Mouse (Mus musculus): ENCODE measurements around the gene Trpc4ap. TPM values are rescaled to one million over a fixed set of nuclear protein-coding genes. Genes with fewer than 3 reads are reported as not detected.
"Not testable (repeated sequence)": the region's sequence is repeated elsewhere in the genome, so short reads cannot be mapped to it uniquely, and the experiment has no call there.

The Trpc4ap gene
- total and polyA plus RNA-seq, 2 experiments from 2014 or later: 70.5 to 84.8 TPM

DNA sequence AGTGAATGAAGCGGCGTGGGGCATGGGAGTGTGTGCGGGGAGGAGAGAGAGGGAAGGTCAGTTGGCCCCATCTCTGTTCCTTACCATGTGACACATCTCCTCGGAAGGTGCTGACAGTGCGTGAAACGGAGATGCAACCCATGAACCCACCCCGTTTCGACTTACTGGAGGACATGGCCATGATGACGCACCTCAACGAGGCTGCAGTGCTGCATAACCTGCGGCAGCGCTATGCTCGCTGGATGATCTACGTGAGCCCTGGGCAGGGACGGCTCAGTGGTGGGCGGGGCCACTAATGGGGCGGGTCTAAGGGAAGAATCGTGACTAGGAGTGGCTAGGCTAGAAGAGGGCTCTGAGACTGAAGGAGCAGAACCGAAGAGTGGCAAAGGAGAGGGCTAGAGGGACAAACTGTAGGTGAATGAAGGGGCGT, 78.8 kb downstream of the Trpc4ap start:
- ATAC-seq (ENCODE audit: insufficient read depth, low read depth): peak; percentile 78
- no peaks in the 10 kb centered on the region for H3K9me3 ChIP-seq (replicated peaks; ENCODE audit: control insufficient read depth, low read length)
- H3K27me3 ChIP-seq (ENCODE audit: control insufficient read depth, insufficient read depth, low read length): no peaks in the 10 kb centered on the region
- H3K4me3 ChIP-seq (ENCODE audit: low read depth, low read length): peak overlapping the region; percentile 36
- H3K9ac ChIP-seq (replicated peaks; ENCODE audit: low read depth, low read length): peak overlapping the region; percentile 32
- TF ChIP-seq CTCF (IDR thresholded peaks at IDR 0.05; ENCODE audit: low read depth): no peak
- TF ChIP-seq EP300 (IDR thresholded peaks at IDR 0.05; ENCODE audit: low read depth): no peak
- 2% methylated on average over 20 of the region's 20 CpGs for WGBS
- H3K4me2 ChIP-seq (ENCODE audit: low read depth, low read length): peak overlapping the region; percentile 66
- DNase-seq (ENCODE audit: low spot score): peak; percentile 80
- peaks cover 18% of the 10 kb centered on the region for H3K4me1 ChIP-seq (ENCODE audit: control insufficient read depth, insufficient read depth)
- H3K27ac ChIP-seq (ENCODE audit: low read depth): peak overlapping the region; percentile 88; the same call in 1 of the 2 replicates
- H3K36me3 ChIP-seq (replicated peaks; ENCODE audit: control insufficient read depth, insufficient read depth, low read length): peaks cover 22% of the 10 kb centered on the region

- H3K27ac ChIP-seq (ENCODE audit: low read depth): peak overlapping the region; percentile 88
- no peaks in the 10 kb centered on the region for H3K27me3 ChIP-seq (ENCODE audit: control insufficient read depth, insufficient read depth, low read length)
- WGBS: 40% methylated on average over 9 of the region's 9 CpGs
- no peaks in the 10 kb centered on the region for H3K9me3 ChIP-seq (replicated peaks; ENCODE audit: control insufficient read depth, low read length)
- H3K4me1 ChIP-seq (ENCODE audit: control insufficient read depth, insufficient read depth): peaks cover 18% of the 10 kb centered on the region
- TF ChIP-seq EP300 (IDR thresholded peaks at IDR 0.05; ENCODE audit: low read depth): no peak
- no peak for TF ChIP-seq CTCF (IDR thresholded peaks at IDR 0.05; ENCODE audit: low read depth)
- peak overlapping the region; percentile 66 for H3K4me2 ChIP-seq (ENCODE audit: low read depth, low read length)
- H3K9ac ChIP-seq (replicated peaks; ENCODE audit: low read depth, low read length): peak overlapping the region; percentile 32
- ATAC-seq (ENCODE audit: insufficient read depth, low read depth): peak; percentile 3; the same call in 1 of the 2 replicates
- H3K36me3 ChIP-seq (replicated peaks; ENCODE audit: control insufficient read depth, insufficient read depth, low read length): peaks cover 12% of the 10 kb centered on the region
- DNase-seq (ENCODE audit: low spot score): no peak
- H3K4me3 ChIP-seq (ENCODE audit: low read depth, low read length): peak overlapping the region; percentile 36
Measured at GRCm38 (mm10) chr2:155611834-155612550, 80.2 kb downstream of the Trpc4ap start.

GRCm38 (mm10) chr2:155610978-155611377, 81.2 kb downstream of the Trpc4ap start, which contains the start of gene Myh7b:
Myh7b (plus strand) TSS chr2:155611212.
- Histone ChIP-seq H3K27me3 (ENCODE audit: control insufficient read depth, insufficient read depth, low read length) (no peaks in the 10 kb centered on the region), H3K4me1 (ENCODE audit: control insufficient read depth, insufficient read depth) (peaks cover 18% of the 10 kb centered on the region), H3K4me3 (ENCODE audit: low read depth, low read length) (peak within 1 kb of the TSS; percentile 36), H3K9me3 (replicated peaks; ENCODE audit: control insufficient read depth, low read length) (no peaks in the 10 kb centered on the region), H3K36me3 (replicated peaks; ENCODE audit: control insufficient read depth, insufficient read depth, low read length) (peaks cover 12% of the 10 kb centered on the region), H3K27ac (ENCODE audit: low read depth) (peak within 1 kb of the TSS; percentile 88), H3K9ac (replicated peaks; ENCODE audit: low read depth, low read length) (peak within 1 kb of the TSS; percentile 32), H3K4me2 (ENCODE audit: low read depth, low read length) (peak within 1 kb of the TSS; percentile 66)
- 14% methylated on average over 4 of the region's 4 CpGs for WGBS
- ATAC-seq (ENCODE audit: insufficient read depth, low read depth): peak; percentile 66
- TF ChIP-seq CTCF (IDR thresholded peaks at IDR 0.05; ENCODE audit: low read depth) (no peak), EP300 (IDR thresholded peaks at IDR 0.05; ENCODE audit: low read depth) (peak; percentile 82; the same call in 1 of the 2 replicates)
- DNase-seq (ENCODE audit: low spot score): peak; percentile 84

DNA sequence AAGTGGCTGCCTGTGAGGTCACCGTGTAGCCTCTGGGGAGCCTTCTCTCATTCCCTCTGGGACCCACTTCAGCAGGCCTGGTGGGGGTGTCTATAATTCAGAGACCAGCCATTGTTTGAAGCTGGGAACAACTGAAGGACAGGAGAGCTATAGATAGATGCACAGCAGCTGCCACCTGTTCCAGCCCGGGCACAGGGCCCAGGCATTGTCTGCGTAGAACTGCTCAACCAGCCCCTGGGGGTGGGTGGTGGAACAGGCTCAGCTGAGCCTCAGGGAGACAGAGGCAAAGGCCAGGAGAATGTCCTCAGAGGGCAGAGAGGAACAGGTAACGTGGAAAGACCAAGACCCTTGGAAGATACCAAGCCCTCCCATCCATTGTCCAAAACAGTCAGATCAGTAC, 85.8 kb downstream of the Trpc4ap start:
- peak overlapping the region; percentile 89 for H3K27ac ChIP-seq (ENCODE audit: low read depth)
- ATAC-seq (ENCODE audit: insufficient read depth, low read depth) (peak; percentile 85), DNase-seq (ENCODE audit: low spot score) (peak; percentile 74)
- no peak overlapping the region for H3K9ac ChIP-seq (replicated peaks; ENCODE audit: low read depth, low read length)
- H3K9me3 ChIP-seq (replicated peaks; ENCODE audit: control insufficient read depth, low read length): no peaks in the 10 kb centered on the region
- H3K27me3 ChIP-seq (ENCODE audit: control insufficient read depth, insufficient read depth, low read length): no peaks in the 10 kb centered on the region
- H3K4me2 ChIP-seq (ENCODE audit: low read depth, low read length): peak overlapping the region; percentile 22; the same call in 1 of the 2 replicates
- TF ChIP-seq EP300 (IDR thresholded peaks at IDR 0.05; ENCODE audit: low read depth) (no peak), CTCF (IDR thresholded peaks at IDR 0.05; ENCODE audit: low read depth) (peak; percentile 49)
- no peaks in the 10 kb centered on the region for H3K36me3 ChIP-seq (replicated peaks; ENCODE audit: control insufficient read depth, insufficient read depth, low read length)
- no peak overlapping the region for H3K4me3 ChIP-seq (ENCODE audit: low read depth, low read length)
- 37% methylated on average over 4 of the region's 4 CpGs for WGBS
- peaks cover 9% of the 10 kb centered on the region; the same call in 1 of the 2 replicates for H3K4me1 ChIP-seq (ENCODE audit: control insufficient read depth, insufficient read depth)

DNA sequence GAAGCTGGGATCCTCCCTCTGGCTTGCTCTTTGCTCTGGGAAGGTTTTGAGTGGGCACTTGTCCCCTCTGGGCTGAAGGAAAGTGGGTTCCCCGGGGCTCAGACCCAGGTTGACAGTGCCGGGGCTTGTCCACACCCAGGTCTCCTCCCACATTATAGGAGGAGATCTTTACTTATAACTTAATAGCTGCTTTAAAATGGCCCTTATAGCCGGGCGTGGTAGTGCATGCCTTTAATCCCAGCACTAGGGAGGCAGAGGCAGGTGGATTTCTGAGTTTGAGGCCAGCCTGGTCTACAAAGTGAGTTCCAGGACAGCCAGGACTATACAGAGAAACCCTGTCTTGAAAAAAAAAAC, 87.0 kb downstream of the Trpc4ap start:
- not testable (repeated sequence) for H3K4me1 ChIP-seq (ENCODE audit: control insufficient read depth, insufficient read depth); H3K36me3 ChIP-seq (replicated peaks; ENCODE audit: control insufficient read depth, insufficient read depth, low read length); H3K27me3 ChIP-seq (ENCODE audit: control insufficient read depth, insufficient read depth, low read length); DNase-seq (ENCODE audit: low spot score); H3K9ac ChIP-seq (replicated peaks; ENCODE audit: low read depth, low read length); H3K4me3 ChIP-seq (ENCODE audit: low read depth, low read length); H3K9me3 ChIP-seq (replicated peaks; ENCODE audit: control insufficient read depth, low read length); ATAC-seq (ENCODE audit: insufficient read depth, low read depth); H3K4me2 ChIP-seq (ENCODE audit: low read depth, low read length)
- peak overlapping the region; percentile 89 for H3K27ac ChIP-seq (ENCODE audit: low read depth)
- 37% methylated on average over 4 of the region's 4 CpGs for WGBS
